Mouse (Mus musculus) heart, postnatal 4 days (tissue): ENCODE data around the gene Nsfl1c. TPM values are rescaled to one million over a fixed set of nuclear protein-coding genes. Genes with fewer than 3 reads are reported as not detected.
A peak's percentile ranks its signal among the peaks of the same experiment; 100 is the strongest.
"Not testable (repeated sequence)": the region's sequence is repeated elsewhere in the genome, so short reads cannot be mapped to it uniquely, and the experiment has no call there.

Experiments
- DNase-seq: peaks from one replicate; pipeline ENCODE4 v3.0.0; 2021
- total RNA-seq, 2 experiments: library from RNA; stranded (reverse); gene quantifications; 2 replicates each; pipeline ENCODE4 v1.2.3; 2021

Gene Nsfl1c
- total RNA-seq = 100 to 1,000 TPM; 101 to 102 TPM

DNA sequence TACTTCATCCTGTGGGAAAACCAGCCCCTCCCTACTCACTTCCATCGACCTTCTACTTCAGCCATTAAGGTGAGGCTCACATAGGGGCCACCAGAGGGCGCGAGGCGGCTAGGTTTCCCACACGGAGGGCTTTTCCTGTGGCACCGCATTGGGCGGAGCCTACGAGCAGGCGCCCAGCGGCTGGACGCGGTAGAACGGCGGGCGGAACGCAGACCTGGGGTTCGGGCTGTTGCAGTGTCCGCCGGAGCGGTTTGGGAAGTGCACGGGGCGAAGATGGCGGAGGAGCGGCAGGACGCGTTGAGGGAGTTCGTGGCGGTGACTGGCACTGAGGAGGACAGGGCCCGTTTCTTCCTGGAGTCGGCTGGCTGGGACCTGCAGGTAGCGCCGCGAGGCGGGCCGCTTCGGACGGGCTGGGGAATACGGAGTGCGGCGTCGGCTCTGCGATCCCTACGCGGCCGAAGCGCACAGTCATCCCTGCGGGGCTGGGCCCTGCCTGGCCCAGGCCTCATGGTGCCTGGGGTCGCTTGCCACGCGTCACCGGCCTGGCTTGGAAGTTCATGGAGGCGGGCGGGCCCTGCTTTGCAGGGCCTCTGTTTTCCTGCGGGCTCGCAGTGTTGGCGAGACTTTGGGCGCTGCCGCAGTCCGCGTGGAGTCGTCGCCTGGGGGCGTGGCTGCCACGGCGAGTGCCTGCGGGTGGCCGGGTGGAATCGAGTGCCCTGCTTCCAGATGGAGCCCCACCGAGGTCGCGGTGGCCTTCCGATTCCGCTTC is at the start of gene Nsfl1c:
Gene Nsfl1c (plus strand): TSS at position 148 of the 769 bp plus-strand sequence.
- peak; percentile 99 for DNase-seq

DNA sequence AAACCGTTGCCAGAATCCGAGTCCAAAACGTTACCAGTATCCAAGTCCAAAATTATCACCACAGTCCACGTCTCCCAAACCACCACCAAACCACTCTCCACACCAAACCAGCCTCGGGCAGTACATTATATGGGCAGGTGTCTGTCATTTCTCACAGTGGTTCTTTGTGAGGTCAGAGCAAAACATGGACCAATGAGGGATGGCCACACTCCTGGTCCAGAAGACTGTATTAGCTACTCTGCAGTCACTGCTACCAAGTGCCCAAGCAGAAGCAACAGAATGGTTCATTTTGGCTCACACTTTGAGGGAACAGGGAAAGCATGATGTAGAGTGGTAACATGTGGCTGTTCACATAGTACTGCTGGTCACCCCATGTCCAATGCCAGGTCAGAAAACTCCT is 17.9 kb upstream of the Nsfl1c start, which contains the start of gene 4921509C19Rik:
Gene 4921509C19Rik (minus strand): TSS at position 101 of the 400 bp plus-strand sequence.
- not testable (repeated sequence) for DNase-seq

- no peak for DNase-seq
Observed at GRCm38 (mm10) chr2:151486496-151486895, 7.5 kb upstream of the Nsfl1c start.

- no peak for DNase-seq
Observed at GRCm38 (mm10) chr2:151498358-151498757, 4.4 kb downstream of the Nsfl1c start.

- no peak for DNase-seq
Observed at GRCm38 (mm10) chr2:151500442-151501007, 6.5 kb downstream of the Nsfl1c start.

- DNase-seq = no peak
Observed at GRCm38 (mm10) chr2:151504226-151504625, 10.2 kb downstream of the Nsfl1c start.

DNA sequence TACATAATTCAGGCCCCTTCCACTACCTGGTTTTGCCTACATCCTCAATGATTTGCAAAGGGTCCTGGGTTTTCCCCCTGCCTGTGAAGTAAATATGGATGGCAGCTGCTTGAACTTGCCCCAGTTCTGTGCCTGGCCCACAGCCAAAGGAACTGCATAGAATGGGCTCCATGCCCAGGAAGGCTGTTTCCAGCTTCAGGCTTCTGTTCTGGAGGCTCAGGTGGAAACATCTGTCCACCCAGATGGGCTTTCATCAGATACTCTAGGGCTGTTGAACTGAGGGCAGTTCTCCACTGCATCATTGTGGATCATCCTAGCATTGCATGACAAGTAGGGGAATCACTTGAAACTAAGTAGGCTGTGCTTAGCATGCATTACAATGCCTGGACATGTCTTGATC is 18.2 kb downstream of the Nsfl1c start:
- DNase-seq = peak; percentile 83

DNA sequence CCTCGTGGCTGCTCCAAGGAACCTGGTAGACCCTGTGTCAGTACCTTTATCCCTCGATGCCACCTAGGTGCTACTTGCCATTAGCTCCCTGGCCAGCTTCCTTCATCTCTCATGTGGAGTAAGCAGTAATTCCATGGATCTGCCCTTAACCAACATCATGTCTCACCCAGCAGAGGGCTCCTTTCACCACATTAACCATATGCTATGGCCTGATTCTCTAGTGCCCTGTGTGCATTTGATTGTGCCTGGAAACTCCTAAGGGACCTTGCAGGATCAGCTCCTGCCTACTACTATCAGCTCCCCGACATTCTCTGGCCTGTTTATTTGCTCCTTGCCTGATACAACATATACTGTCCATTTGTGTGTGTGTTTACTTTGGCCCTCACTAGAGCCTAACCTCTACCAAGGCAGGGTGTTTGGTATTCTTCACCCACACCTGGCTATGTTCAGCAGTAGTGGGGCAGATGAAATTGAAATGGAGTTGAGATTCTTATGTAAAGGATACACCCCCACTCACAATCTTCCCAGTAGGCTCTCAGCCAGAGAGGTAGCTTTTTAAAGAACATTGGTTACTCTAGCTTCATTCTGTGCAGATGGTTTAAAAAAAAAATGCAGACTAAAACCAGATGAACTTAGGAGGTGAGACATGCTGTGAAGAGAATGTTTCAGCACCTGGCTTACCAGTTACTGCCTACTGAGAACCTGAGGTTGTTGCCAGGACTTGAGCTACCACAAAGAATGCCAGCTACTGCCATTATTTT is 19.7 kb downstream of the Nsfl1c start:
- no peak for DNase-seq

DNA sequence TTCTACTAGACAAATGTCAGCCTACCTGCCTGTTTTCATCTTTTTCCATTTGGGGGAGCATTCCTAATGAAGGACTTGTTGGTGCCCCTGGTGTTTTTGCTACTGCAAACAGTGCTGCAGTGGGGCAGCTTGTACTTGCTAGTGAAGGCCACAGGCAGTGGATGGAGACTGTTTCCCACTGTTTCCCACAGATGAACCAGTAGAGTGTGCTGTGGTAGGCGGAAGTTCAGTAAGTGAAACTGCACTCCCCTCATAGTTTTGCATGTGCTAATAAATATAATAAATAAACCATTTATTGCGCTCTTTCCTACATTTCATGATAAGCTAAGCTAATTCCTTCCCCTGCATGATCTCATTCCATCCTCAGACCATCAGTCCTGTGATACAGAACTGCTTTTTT is 25.0 kb downstream of the Nsfl1c start:
- no peak for DNase-seq

- no peak for DNase-seq
Observed at GRCm38 (mm10) chr2:151524324-151525041, 30.5 kb downstream of the Nsfl1c start.

DNA sequence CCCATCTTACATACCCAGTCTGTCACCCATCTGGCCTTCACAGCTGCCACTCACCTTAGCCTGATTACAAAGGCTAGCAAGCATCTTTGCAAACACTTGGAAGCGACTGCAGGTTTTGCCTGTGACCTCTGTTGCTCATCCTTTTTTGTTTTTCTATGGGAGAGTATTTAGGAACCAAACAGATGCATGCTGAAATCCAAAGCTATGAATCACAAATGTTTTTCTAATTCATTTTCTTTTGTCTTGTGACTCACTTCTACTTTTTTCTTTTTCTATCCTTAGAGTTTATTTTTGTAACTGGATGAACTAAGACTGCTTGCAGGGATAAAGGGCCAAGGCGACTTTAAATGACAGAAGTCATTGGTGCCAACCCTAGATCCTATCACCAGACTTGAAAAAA is 31.5 kb downstream of the Nsfl1c start:
- DNase-seq = no peak

DNA sequence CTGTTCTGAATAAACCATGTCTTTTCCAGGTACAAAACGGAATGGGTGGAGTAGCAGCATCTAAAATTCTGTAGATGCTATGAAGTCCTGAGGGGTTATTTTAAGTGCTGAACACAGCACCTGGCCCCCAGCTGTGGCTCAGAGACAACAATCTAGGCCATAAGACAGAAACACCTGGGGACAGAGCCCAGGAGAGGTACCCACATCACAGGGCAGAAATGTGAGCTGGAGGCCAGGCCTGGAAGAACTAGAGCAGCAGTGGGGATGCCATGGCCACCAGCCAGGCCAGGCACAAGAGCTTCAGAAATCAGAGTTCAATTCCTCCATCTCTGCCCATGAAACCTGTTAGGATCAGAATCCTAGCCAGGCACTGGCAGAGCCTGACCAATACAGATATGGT is 34.1 kb downstream of the Nsfl1c start:
- no peak for DNase-seq

- DNase-seq = no peak
Observed at GRCm38 (mm10) chr2:151529169-151529568, 35.2 kb downstream of the Nsfl1c start.

DNA sequence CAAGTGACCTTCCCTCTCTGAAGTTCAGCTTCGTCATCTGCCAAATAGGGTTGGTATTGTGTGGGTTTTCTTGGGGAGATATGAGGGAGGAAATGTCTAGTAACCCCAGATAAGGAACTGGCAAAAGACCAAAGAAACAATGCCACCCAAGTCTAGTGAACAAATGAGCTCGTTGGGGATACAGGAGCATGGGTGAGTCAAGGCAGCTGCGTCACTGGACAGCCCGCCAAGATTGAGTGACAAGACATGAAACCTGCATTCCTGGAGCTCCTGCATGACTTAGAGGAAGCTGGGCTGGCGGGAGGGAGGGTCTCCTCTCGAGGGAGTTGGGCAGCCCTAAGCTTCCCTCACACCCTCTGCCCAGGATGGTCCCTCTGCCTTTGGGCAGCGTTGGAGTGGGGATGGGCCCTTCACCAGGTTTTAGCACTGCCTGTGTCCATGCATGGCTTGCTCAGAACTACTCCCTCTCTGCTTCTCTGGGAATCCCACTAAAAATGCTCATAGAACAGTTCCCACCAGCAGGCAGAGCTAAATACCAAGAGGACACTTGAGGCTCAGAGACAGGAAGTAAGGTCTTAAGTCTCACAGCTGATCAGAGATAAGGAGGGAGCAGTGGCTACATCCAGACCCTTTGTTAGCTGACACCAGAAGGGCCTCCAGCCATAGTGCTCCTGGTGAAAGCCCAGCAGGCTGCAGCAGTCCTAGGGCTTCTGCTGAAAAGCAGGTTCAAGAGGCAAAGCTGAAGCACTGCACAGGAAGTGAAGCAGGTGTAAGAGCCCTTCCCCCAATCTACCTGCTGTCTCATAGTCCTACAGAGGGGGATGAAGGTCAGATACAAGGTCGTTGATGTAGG is 36.6 kb downstream of the Nsfl1c start:
- no peak for DNase-seq

DNA sequence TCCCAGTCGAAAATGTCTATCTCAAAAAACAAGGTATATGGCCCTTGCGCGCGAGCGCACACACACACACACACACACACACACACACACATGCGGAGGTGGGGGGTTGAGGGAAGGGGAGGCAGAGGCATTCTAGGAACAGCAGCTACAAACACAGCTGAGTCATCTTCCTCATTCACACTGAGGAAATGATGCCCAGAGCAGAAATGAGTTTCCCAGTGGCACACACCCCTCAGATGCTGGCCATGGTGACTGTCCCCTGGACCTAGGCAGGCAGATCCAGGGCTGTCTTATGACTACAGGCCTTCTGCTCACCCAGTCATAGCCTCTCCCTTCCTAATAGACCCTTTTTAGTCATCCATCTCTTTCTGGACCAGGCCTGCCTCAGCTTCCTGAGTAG is 39.6 kb downstream of the Nsfl1c start:
- DNase-seq = no peak

DNA sequence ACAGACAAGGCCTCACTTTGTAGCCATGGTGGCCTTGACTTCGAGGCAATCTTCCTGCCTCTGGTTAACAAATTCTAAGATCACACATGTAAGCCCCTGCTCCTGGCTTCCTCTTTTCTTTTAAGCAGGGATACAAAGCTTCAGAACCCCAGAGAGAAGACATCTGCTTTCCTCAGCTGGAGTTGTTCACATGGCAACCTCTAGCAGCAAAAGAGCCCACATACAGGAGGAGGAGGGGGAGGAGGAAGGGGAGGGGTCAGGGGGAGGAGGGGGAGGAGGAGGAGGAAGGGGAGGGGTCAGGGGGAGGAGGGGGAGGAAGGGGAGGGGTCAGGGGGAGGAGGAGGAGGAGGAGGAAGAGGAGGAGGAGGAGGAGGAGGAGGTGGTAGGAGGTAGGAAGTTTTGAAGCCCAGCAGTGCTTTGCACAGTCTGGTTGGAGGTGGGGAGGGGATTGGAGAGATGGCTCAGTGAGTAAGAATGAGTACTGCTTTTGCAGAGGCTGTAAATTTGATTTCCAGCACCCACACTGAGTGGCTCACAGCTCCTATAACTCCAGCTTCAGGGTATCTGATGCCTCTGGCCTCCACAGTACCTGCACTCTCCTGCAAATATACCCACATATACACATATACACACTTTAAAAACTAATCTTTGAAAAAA is 42.1 kb downstream of the Nsfl1c start:
- no peak for DNase-seq

DNA sequence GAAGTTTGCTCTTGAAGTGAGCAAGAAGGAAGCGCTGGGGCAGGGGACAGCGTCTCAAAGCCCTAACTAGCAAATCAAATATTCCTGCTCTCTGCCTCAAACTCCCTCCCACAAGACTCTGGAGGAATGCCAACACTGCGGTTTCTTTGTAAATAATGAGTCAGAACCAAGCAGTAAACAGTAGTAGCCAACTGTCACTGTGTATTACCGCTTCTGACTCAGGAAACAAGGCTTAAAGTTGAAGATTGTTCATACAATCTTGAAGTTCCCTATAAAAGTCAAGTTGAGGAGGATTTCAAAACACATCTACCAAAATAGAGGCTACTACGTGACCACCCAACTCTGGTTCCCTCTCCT is 42.6 kb downstream of the Nsfl1c start:
- peak; percentile 65 for DNase-seq

DNA sequence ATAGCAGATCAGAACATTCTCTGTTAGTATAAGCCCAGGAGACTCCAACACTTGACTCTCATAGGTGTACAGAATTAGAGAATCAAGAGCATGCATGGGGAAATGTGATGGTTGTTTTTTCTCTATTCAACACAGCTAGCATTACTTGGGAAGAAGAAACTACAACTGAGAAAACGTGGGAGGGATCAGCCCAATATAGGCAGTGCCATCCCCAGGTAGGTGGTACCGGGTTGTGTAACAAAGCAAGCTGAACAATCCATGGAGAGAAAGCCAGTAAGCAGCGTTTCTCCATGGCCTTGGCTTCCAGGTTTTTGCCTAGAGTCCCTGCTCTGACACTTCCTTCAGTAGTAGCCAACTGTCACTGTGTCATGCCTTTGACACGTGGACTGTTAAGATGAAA is 44.7 kb downstream of the Nsfl1c start:
- DNase-seq = no peak

DNA sequence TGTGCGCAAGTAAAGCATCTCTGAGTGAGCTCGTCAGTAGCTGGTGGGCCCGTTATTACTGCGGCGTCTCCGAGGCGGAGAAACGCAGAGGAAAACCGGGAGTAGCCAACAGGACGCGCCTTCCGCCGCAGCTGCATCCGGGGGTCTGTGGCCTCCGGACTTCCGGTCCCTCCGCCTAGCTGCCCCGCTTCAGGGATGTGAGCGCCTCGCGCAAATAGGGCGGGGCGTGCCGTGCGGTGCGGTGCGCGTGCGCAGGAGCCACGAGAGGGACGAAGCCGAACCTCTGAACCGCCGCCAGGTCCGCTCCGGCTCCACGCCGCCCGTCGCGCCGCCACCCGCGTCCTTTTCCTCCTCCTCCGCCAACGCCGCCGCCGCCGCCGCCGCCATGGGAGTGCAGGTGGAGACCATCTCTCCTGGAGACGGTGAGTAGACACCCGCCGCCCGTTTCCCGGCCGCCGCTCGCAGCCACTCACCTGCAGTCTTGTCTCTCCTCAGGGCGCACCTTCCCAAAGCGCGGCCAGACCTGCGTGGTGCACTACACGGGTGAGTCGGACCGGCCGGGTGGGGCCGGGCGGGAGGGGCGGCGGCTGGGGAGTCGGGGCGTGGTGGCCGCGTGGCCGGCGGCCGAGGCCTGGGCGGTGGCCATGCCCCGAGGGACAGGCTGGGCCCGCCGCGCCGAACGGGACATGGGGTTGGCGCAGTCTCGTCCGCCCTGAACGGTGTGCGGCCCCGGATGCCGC is 48.5 kb downstream of the Nsfl1c start, which contains the start of gene Fkbp1a:
Gene Fkbp1a (plus strand): TSS at position 161 of the 740 bp plus-strand sequence.
- peak; percentile 99 for DNase-seq
